Mouse (Mus musculus): ENCODE results near the gene Man1a.

Man1a gene

GRCm38 (mm10) chr10:54076420-54076819 is at the start of gene Man1a:
TSS of gene Man1a (minus strand) at chr10:54076609.
- no peak for DNase-seq

GRCm38 (mm10) chr10:54121816-54122215 is 45.4 kb upstream of the Man1a start:
- DNase-seq, result peak in 1 of 2 experiments; percentile 23

- no peak for DNase-seq
Measured at GRCm38 (mm10) chr10:54120375-54120774, 44.0 kb upstream of the Man1a start.

- DNase-seq, result peak in 1 of 2 experiments; percentile 8
Measured at GRCm38 (mm10) chr10:54119303-54119702, 42.9 kb upstream of the Man1a start.

GRCm38 (mm10) chr10:54118223-54118912 is 42.0 kb upstream of the Man1a start:
- no peak for DNase-seq

- peak; percentile 29 to 32 for DNase-seq
Measured at GRCm38 (mm10) chr10:54117763-54118162, 41.4 kb upstream of the Man1a start.

- no peak for DNase-seq
Measured at GRCm38 (mm10) chr10:54103671-54104070, 27.3 kb upstream of the Man1a start.

GRCm38 (mm10) chr10:54092081-54092480 is 15.7 kb upstream of the Man1a start:
- DNase-seq, result no peak

- DNase-seq, result no peak
Measured at GRCm38 (mm10) chr10:54089923-54090322, 13.5 kb upstream of the Man1a start.

- DNase-seq, result no peak
Measured at GRCm38 (mm10) chr10:54087346-54087745, 10.9 kb upstream of the Man1a start.

- DNase-seq, result no peak
Measured at GRCm38 (mm10) chr10:54085073-54085472, 8.7 kb upstream of the Man1a start.

GRCm38 (mm10) chr10:54077005-54077404 is 596 bp upstream of the Man1a start:
- no peak for DNase-seq

GRCm38 (mm10) chr10:54075441-54076010 is 883 bp downstream of the Man1a start:
- DNase-seq, result peak; percentile 98

GRCm38 (mm10) chr10:54074609-54075421 is 1.6 kb downstream of the Man1a start:
- peak; percentile 47 to 58 for DNase-seq

- peak; percentile 49 to 57 for DNase-seq
Measured at GRCm38 (mm10) chr10:54074247-54074608, 2.2 kb downstream of the Man1a start.

GRCm38 (mm10) chr10:54073641-54074203 is 2.7 kb downstream of the Man1a start:
- peak in 1 of 2 experiments; percentile 24 for DNase-seq

- no peak for DNase-seq
Measured at GRCm38 (mm10) chr10:54072336-54072735, 4.1 kb downstream of the Man1a start.

GRCm38 (mm10) chr10:54070496-54070895 is 5.9 kb downstream of the Man1a start:
- no peak for DNase-seq

GRCm38 (mm10) chr10:54069412-54069811 is 7.0 kb downstream of the Man1a start:
- no peak for DNase-seq

- no peak for DNase-seq
Measured at GRCm38 (mm10) chr10:54066683-54067082, 9.7 kb downstream of the Man1a start.

- DNase-seq, result no peak
Measured at GRCm38 (mm10) chr10:54063551-54064260, 12.7 kb downstream of the Man1a start.

- DNase-seq, result no peak
Measured at GRCm38 (mm10) chr10:54062835-54063234, 13.6 kb downstream of the Man1a start.

- DNase-seq, result no peak
Measured at GRCm38 (mm10) chr10:54061159-54061558, 15.2 kb downstream of the Man1a start.

All from spleen, adult 18-20 months (tissue).